Mouse (Mus musculus): Measurements from ENCODE around the gene Snd1.
A peak's percentile ranks its signal among the peaks of the same experiment; 100 is the strongest.

Snd1 gene

DNA sequence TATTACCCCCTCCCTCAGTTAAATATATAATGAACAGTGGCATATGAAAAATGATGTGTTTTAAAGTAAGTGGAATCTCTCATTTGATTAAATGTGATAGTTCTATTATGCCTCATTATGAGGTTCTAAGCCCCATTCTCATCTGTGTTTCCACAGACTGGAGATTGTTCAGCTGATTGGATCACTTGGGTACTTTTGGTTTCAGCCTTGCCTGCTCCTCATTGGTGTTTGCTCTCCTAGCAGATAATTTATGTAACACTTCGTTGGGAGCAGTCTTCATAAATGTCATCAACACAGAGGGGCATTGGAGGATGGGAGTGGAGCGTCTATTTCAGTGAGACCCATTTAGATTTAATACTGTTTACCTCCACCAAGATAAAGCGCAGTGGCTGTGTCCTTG is 118.8 kb downstream of the Snd1 start:
- DNase-seq (ENCODE audit: low read depth, low spot score): no peak

DNA sequence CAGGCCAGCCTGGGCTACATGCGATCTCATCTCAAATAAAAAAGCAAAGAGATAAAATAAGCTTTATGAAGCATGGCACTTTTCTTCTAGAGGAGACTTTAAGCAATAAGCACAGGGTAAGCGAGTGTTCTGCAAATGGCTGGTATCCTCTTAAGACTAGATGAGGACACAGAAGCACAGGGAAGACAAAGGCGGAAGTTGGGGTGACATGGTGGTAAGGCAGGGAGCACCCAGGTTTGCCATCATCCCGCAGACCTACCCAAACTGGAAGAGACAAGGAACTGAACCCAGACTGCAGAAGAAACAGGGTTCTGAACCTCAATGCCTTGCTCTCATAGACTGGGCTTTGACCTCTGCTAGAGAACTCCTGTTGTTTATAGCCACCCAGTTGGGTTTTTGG is 119.8 kb downstream of the Snd1 start:
- DNase-seq (ENCODE audit: low read depth, low spot score): no peak

DNA sequence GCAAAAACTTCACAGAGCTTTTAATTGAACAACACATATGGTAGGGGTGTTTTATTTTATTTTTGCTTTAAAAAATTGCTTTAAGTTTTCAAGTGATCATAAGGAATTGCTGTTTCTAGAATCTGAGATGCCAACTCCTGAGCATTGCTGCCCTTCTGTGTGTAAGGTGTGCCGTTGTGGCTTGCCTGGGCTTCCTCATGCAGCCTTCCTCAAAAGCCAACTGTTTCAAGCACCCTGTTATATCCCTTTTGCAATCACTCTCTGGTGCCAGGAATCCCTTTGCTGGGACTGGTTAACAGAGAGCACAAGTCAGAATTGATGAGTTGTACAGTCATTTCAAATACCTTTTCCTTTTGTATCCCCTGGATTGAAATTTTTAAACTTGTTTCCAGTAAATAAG is 120.3 kb downstream of the Snd1 start:
- DNase-seq (ENCODE audit: low read depth, low spot score): no peak

DNA sequence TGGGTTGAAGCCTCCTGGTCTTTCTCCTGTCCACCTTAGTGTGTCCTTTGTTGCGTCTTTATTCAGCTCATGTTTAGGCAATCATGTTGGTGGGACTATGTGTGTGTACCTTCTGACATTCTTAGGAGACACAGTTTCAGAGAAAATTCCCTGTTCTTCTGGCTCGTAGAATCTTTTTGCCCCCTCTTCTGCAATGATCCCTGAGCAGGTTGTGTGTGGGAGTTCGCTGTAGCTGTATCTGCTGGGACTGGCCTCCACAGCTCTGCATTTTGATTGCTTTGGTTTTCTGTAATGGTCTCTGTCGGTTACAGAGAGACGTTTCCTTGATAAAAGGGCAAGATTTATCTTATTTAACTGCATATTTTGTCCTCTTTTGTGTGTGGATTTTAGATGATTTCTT is 122.3 kb downstream of the Snd1 start:
- peak; percentile 73 for DNase-seq (ENCODE audit: low read depth, low spot score)

DNA sequence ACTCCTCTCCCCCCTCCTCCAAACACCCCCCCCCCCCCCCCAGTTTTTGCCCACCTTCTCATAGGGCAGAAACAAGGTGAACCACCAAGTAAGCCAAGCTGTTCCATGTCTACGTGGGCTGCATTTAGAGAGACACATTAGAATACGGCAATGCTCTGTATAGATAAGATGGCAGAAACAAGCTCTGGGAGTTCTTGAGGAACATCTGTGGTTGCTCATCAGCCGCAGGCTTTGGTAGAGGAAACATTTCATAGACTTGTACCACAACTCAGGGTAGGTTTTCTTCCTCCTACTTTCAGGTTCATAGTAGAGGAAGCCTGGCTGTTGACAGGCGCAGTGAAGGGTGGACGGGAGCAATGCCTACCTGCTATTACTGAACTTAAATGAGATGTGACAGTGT is 124.2 kb downstream of the Snd1 start:
- DNase-seq (ENCODE audit: low read depth, low spot score): no peak

DNA sequence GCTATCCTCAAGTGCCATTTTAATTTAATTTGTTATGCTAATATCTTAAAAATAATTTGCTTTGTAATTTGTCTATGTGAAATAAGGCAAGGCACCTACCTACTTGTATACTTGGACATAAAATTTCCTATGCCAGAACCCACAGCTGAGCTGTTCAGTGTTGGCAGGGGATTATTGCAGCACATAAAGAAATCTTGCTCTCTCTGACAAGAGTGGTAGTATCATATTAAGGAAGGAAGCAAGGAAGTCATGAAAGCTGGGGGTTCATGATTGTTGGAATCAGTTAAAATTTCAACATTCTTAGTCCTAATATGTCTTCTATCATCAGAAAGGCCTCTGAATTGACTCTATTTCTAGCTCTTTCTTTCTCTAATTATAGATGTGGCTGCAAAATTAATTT is 125.5 kb downstream of the Snd1 start:
- no peak for DNase-seq (ENCODE audit: low read depth, low spot score)

DNA sequence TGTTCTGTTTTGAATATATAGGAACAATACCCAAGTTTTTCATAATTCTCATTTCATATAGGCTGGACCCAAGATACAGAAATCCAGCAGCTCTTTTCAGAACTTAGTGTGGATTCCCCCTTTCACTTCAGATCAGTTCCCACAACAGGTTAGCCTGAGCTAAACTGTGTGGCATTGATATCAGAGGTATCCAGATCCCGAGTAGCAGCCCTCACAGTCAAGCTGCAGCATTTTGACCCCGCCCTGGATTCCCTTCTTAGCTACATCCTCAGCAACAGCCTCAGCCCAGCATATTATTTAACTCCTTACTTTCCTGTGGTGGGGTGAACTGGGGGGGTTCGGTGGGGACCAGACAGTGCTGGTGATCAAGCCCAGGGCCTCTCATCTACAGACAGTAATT is 128.5 kb downstream of the Snd1 start:
- DNase-seq (ENCODE audit: low read depth, low spot score): no peak

DNA sequence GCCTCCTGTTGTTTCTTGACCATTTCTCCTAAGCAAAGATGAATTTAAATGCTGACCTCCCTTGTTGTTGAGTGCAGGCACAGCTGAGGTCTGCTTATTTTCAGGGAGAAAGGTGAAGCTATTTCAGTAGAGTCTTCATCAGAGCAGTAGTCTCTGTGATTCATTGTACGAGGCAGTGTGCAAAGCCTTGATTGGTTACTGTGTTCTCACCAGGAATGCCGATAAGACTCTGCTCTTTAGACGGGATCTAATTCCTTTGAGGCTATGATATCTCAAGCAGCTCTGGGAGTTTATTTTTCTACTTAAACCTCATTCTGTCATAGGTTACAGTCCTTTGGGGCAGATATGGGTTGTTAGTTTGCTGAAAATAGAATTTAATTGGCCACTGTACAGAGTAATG is 128.9 kb downstream of the Snd1 start:
- DNase-seq (ENCODE audit: low read depth, low spot score): no peak

DNA sequence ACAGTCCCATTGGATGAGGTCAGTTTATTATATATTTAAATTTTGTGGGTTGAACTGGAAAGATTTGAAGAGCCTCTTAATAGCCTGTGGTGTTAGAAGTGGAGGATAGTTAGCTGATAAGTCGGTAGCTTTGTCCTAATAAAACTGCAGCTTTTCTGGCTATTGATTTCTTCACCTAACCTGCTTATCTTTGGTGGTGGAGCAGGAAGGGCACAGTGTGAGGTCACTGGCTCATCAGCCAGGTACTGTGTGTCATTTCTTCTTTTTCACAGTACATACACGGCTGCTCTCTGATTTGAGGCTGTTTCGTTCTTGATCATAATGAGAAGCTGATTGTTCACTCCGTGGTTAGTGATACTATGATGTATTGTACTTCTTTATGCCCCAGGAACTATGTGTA is 134.4 kb downstream of the Snd1 start:
- no peak for DNase-seq (ENCODE audit: low read depth, low spot score)

DNA sequence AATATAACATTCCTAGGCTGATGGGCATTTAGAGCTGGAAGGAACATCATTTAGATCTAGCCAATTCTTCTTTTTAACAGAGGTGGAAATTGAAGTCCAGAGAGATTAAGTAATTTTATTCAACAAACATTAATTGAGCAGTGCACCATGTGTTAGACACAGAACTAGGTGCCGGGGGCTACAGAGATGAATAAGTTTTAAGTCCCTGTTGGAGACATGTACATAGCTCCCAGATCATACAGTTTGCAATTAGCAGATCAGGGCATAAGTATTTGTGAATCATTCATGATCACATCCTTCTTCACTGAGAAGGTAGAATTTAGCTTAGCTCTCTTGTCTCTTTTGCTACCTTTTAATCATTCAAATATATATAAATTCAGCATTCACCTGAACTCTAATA is 135.2 kb downstream of the Snd1 start:
- DNase-seq (ENCODE audit: low read depth, low spot score): no peak

DNA sequence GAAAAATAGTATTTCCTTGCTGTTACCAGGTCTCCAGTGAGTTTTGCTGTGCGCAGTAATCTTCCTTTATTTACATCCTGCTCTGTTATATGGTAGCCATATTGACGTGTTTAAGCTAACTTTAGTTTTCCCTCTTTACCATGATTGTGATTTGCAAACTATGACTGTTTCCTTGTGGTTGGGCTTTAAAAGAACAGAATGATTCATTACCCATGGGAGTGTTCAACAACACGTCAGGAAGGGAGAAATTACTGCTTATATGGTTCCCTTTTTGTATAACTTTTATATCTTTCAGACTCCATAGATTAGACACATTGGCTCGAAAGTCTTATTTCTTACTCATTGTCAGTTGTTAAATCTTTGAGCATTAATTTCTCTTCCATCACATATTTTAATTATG is 138.5 kb downstream of the Snd1 start:
- no peak for DNase-seq (ENCODE audit: low read depth, low spot score)

DNA sequence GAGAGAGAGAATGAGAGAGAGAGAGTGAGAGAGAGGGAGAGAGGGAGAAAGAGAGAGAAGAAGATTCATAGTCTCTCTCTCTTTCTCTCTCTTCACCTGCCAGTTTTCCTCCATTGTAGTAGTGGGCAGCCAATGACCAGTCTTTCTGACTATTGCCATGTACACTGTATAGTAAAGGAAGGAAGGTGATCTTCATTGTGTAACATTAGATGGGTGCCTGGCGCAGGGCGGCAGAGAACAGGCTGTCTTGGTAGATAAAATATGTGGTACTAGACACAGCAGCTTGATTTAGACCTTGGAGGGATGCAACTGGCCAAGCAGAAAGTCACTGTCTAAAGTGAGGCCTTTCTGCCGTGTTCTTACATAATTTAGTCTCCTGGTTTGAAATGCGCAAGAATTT is 139.9 kb downstream of the Snd1 start:
- no peak for DNase-seq (ENCODE audit: low read depth, low spot score)

DNA sequence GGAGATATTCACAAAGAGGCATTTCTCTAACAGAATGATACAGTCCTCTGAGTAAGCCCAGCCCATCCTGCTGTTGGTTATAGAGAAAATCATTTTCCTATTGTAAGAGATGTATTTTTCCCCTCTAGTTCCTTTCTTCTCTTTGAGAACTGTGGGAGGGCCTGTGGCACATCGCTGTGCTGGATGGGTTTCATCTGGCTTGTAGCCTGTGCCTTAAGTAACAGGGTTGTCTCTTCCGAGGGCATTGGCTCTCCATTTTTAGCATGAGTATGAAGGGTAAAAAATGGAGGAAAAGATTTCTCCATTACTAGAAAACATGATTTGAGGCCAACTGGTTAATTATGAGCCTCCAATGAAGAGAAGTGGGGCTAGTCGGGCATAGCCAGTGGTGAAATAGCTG is 140.5 kb downstream of the Snd1 start:
- DNase-seq (ENCODE audit: low read depth, low spot score): peak; percentile 68

DNA sequence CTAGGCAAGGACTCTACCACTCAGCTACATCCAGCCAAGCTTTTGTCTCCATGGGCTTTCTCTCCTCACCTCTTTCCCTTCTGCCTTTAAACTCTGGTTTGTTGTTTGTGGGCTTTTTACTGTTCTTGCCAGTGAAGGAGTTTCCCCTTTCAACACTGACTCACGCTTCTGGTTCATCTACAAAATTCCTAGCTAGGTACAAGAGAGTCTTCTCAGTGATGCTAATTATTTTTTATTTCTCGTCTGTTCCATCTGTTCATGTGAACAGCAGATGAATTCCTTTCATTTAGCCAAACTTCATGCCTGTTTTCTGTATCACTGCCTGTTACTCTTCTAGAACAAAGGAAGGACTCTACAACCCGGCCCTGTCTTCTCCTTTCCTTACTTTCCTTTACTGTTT is 141.0 kb downstream of the Snd1 start:
- peak; percentile 58 for DNase-seq (ENCODE audit: low read depth, low spot score)

DNA sequence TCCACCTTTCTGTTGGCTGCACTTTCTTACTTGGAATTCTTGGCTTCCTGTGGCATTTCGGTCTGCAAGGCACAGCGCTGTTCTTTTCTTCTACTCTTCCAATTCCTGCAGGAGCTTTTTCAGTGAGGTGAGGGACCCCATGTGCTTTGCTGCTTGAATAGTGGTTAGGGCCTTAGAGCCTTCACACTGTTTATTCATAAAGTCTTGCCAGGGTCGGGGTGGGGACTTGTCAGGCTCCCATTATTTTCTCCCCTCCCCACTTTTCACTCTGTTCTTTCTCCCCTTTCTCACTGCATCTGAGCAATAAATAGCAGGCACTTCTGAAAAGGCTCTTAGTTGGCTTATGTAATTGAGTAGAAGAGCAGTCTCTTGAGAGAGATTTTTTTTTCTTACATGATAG is 143.4 kb downstream of the Snd1 start:
- no peak for DNase-seq (ENCODE audit: low read depth, low spot score)

DNA sequence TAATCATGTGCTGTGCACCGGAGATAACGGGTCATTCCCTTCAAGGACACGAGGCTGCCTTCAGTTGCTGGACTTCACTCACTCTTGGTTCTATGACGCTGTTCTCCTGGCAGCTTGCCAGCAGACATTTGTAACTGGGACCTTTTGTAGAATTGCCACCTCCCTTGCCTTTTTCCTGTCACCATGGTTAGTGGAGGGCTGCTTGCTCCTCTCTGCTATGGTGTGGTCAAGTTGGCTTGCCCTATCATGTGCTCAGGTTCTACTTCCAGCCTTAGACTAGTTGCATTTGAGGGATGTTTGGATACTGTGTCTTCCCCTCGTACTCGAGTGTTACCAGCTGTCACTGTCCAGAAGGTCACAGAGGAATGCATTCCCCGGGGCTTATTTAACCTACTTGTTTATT is 143.8 kb downstream of the Snd1 start:
- no peak for DNase-seq (ENCODE audit: low read depth, low spot score)

DNA sequence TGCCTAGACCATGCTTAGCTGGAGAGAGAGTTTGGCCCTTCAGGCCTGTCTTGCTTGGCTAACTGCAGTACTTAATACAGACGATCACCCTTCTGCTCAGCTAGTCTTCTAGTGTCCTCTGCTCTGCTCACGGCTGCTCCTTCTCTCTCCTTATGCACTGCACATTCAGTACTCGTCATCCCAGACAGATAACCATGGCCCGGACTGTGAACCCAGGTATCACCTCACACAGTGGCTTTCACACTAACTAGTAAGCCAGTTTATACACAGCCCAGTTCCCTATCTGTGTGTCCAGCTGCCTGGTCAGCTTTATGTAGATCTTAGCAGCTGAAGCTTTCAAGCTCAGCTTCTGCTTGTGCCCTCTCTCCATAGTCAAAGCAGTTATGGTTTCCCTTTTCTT is 146.5 kb downstream of the Snd1 start:
- DNase-seq (ENCODE audit: low read depth, low spot score): no peak

DNA sequence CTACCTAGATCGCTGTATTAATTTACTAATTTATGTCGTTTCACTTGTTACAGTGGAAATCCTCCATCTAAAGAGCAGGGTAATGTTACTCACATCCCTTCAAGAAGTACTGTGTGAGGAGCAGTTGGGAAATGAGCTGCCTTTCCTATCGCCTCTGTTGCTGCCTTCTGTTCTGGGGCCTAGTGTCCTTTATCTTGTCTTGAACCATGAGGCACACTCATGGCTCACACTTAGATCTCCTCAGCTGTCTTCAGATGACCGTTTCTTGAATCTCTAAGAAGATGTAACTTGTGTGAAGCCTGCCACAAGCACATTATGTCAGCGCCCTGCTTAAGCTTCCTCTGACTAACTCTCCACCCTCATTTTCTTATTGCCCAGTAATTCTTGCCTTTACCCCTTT is 147.0 kb downstream of the Snd1 start:
- no peak for DNase-seq (ENCODE audit: low read depth, low spot score)

DNA sequence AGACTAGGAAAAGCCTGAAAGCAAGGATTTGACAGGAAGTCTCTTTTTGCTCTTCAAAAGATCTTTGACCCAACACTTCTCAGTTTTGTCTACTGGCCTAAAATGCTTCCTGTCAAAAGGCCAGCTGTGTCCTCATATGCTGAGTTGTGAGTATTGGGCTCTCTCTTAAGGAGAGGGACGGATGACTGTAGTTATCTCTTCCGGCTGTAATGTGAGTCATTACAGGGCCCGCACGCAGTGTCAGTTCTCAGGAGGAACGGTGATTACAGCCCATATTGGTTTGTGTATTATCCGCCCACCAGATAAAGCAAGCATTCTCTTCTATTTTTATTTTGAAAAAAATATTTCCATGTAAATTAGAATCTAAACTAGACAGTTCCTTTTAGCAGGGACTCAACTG is 147.6 kb downstream of the Snd1 start:
- no peak for DNase-seq (ENCODE audit: low read depth, low spot score)

DNA sequence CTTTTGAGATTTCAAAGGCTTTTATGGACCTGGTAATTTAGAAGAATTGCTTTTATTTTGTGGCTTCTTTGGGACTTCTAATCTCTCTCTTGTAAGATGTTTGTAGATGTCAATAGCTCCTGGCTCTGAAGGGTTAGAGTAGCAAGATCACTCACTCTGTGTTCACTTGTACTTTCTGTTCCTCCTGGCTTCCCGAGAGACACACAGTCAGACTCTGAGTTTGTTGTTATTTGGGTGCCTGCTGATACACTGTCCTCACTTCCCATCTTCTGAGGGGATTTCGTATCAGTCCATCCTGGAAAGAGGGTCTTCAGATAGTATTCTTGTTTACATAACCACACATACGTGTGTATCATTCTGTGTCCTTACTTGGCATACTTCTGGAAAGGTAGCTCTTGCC is 148.0 kb downstream of the Snd1 start:
- no peak for DNase-seq (ENCODE audit: low read depth, low spot score)

DNA sequence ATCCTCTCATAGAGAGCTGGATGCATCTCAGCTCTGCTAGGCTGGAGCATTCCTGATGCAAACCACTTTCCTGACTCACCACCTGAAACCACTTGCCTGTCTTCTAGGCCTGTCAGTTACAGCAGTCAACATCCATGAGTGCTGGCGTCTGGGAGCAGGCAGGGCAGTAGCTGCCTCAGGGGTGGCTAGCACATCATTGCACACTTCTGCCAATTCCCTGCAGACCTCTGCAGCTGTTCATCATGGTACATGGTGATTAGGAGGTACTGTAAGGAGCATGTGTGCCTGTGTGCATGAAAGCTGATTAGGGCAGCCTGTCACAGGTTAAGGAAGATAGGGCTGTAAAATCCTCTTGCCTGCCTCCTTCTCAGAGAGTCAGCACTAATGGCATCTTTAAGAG is 153.5 kb downstream of the Snd1 start:
- DNase-seq (ENCODE audit: low read depth, low spot score): no peak

DNA sequence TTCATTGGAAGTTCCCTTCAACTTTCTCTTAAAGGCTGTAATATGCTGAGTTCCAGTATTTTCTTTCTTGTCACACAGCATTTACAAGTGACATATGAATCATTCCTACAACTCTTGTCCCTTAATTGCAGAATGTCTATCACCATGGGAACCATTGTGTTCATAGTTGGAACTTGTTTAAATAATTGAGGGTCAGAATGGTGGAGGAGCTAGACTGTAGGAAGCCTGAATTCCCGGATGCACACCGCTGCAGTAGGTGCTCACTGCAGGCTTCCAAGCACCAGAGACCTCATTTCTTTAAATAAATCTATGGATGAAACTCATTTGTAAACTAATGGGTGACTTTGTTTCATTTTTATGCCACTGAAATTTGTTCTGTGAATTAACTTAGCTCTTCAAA is 154.9 kb downstream of the Snd1 start:
- peak; percentile 39 for DNase-seq (ENCODE audit: low read depth, low spot score)

DNA sequence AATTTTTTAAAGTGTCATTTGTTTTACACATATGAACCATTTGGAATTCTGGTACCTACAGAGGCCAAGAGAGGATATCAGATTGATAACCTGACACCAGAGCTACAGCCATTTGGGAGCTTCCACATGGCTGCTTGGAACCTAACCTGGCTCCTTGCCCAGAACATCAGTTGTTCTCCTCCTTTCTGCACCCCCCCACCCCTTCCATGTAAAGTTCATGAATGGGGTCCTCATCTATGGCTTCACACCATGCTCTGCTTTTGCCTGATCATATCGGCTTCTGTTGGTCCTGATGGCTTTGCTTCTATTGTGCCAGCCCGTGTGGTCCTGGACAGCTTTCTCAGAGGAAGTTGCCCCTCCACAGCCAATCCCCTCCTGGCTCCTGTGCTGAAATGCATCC is 156.0 kb downstream of the Snd1 start:
- no peak for DNase-seq (ENCODE audit: low read depth, low spot score)

DNA sequence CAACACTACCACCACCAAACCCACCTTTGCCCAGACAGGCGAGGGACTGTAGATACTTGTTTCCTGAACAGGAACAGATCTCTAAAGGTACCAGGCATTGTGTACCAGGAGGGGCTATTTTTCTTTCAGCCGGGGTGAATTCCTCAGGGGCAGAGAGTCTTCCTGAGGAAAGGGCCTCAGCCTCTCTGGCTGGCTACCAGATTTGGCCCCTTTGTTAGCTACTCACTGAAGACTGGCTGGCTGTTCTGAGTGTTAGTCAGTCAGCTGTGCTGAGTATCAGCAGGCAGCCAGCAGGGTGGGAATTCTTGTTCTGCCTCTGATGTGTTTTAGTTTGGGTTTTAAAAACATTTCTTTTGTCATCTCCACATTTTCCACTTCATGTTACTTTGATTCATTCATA is 158.2 kb downstream of the Snd1 start:
- DNase-seq (ENCODE audit: low read depth, low spot score): no peak

DNA sequence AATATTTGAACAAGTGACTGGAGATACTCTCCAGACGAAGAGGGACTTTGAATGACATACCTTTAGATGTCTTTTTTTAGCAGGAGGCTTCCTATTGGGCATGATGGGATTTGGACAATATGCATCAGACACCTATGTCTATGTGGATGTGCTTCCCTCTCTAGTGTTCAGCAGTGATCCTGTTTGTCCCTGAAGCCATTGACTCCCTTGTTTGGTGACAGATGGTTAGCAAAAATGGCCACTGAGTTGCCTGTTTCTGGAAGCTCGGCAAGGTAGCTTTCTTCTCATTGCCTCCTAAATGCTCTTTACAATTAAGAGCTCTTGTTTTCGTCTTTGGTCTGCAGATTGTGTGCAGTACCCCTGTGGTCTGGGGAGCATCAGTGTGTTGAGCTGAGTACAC is 158.7 kb downstream of the Snd1 start:
- no peak for DNase-seq (ENCODE audit: low read depth, low spot score)
